Mouse (Mus musculus): ENCODE measurements around the gene Camsap3.

The Camsap3 gene

DNA sequence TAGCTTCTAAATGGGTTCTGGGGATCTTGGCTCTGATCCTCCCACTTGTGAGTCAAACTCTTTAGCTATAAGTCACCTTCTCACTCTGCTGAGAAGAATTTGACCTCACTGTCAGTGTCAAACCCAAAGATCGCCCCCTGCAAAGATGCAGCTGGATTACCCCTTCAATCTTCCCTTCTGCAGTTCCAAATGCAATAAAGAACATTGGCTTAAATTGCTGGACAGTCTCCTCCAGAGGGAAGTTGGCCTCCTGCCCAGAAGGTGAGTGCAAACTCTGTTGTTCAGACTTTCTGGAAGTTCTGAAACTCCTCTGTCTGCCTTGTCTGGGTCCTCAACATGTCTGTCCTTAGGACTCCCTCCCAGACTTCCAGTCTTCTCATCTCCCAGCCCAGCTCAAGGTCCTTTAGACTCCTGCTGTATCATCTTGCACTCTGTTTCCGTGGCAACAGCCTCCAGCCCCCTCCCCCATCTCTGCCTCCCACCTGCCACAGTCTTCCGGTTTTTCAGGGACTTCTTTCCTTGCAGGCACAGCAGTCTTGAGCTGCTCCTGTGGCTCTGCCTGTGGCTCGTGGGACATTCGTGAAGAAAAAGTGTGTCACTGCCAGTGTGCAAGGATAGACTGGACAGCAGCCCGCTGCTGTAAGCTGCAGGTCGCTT is 69.8 kb downstream of the Camsap3 start:
- DNase-seq (ENCODE audit: extremely low spot score) = peak; percentile 37
